Mouse (Mus musculus) embryonic fibroblast, embryonic 13.5 days (primary cell): ENCODE measurements around the gene Ell2.

Experiments
- CTCF ChIP-seq: IDR thresholded peaks from 2 replicates; pipeline ENCODE4 v1.5.1; 2011; ENCODE audit warnings: mild to moderate bottlenecking, control low read depth, low read length, moderate library complexity, borderline replicate concordance; ENCODE audit not compliant: insufficient read depth
- POLR2A ChIP-seq: IDR thresholded peaks from 2 replicates; pipeline ENCODE4 v1.6.1; 2011; ENCODE audit warnings: low read depth, mild to moderate bottlenecking, control low read depth, low read length, moderate library complexity

DNA sequence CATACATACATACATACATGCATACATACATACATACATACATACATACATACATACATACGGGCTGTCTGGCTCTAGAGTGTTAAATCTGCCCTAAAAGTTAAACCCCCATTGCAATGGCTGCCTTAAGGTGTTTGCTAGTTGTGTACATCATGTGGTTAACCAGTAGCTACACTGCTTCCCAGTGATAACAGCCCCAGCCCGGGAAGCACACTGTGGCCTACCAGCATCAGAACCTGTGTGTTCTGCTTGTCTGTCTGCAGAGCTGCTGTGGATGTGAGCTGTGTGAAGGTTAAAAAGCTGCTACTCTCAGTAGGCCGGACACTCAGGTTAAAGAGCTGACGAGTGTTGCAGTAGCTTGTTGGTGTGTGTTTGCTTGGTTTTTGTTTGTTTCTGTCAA lies 64.8 kb downstream of the Ell2 start:
- TF ChIP-seq POLR2A = no peak
- no peak for TF ChIP-seq CTCF
